Mouse (Mus musculus): ENCODE measurements around the gene Ubiad1.

Gene Ubiad1

GRCm38 (mm10) chr4:148403402-148403801 lies 41.2 kb downstream of the Ubiad1 start:
- no peak for DNase-seq

GRCm38 (mm10) chr4:148399437-148400094 lies 45.0 kb downstream of the Ubiad1 start:
- no peak for DNase-seq

GRCm38 (mm10) chr4:148397531-148398287 lies 46.9 kb downstream of the Ubiad1 start:
- no peak for DNase-seq

- DNase-seq = no peak
Observed at GRCm38 (mm10) chr4:148397113-148397512, 47.5 kb downstream of the Ubiad1 start.

- DNase-seq = no peak
Observed at GRCm38 (mm10) chr4:148395875-148396274, 48.7 kb downstream of the Ubiad1 start.

- DNase-seq = no peak
Observed at GRCm38 (mm10) chr4:148395198-148395597, 49.4 kb downstream of the Ubiad1 start.

- no peak for DNase-seq
Observed at GRCm38 (mm10) chr4:148391714-148392310, 52.8 kb downstream of the Ubiad1 start.

- DNase-seq = no peak
Observed at GRCm38 (mm10) chr4:148389635-148390034, 54.9 kb downstream of the Ubiad1 start.

GRCm38 (mm10) chr4:148389047-148389446 lies 55.5 kb downstream of the Ubiad1 start:
- DNase-seq = peak in 1 of 2 experiments; percentile 26

GRCm38 (mm10) chr4:148385269-148385668 lies 59.3 kb downstream of the Ubiad1 start:
- DNase-seq = no peak

Data from kidney, postnatal 36 days (tissue).